Mouse (Mus musculus): Measurements from ENCODE around the gene Rab31.

Rab31 gene

GRCm38 (mm10) chr17:65739874-65740725 is 32.5 kb downstream of the Rab31 start:
- DNase-seq (ENCODE audit: low spot score in 2 of 2): no peak

- DNase-seq (ENCODE audit: low spot score in 2 of 2): no peak
These were observed 34.9 kb downstream of the Rab31 start for GRCm38 (mm10) chr17:65737622-65738021.

- DNase-seq (ENCODE audit: low spot score in 2 of 2): no peak
These were observed 35.4 kb downstream of the Rab31 start for GRCm38 (mm10) chr17:65737175-65737574.

GRCm38 (mm10) chr17:65735088-65735487 is 37.5 kb downstream of the Rab31 start:
- DNase-seq (ENCODE audit: low spot score in 2 of 2): no peak

- DNase-seq (ENCODE audit: low spot score in 2 of 2): no peak
These were observed 39.9 kb downstream of the Rab31 start for GRCm38 (mm10) chr17:65732666-65733065.

GRCm38 (mm10) chr17:65731710-65732109 is 40.8 kb downstream of the Rab31 start:
- no peak for DNase-seq (ENCODE audit: low spot score in 2 of 2)

- DNase-seq (ENCODE audit: low spot score in 2 of 2): no peak
These were observed 42.4 kb downstream of the Rab31 start for GRCm38 (mm10) chr17:65729945-65730741.

GRCm38 (mm10) chr17:65726755-65727154 is 45.8 kb downstream of the Rab31 start:
- DNase-seq (ENCODE audit: low spot score in 2 of 2): no peak

- DNase-seq (ENCODE audit: low spot score in 2 of 2): no peak
These were observed 46.3 kb downstream of the Rab31 start for GRCm38 (mm10) chr17:65726274-65726673.

- DNase-seq (ENCODE audit: low spot score in 2 of 2): no peak
These were observed 46.7 kb downstream of the Rab31 start for GRCm38 (mm10) chr17:65725814-65726213.

GRCm38 (mm10) chr17:65725381-65725780 is 47.2 kb downstream of the Rab31 start:
- DNase-seq (ENCODE audit: low spot score in 2 of 2): no peak

- no peak for DNase-seq (ENCODE audit: low spot score in 2 of 2)
These were observed 48.3 kb downstream of the Rab31 start for GRCm38 (mm10) chr17:65724254-65724653.

GRCm38 (mm10) chr17:65723633-65724032 is 48.9 kb downstream of the Rab31 start:
- no peak for DNase-seq (ENCODE audit: low spot score in 2 of 2)

- DNase-seq (ENCODE audit: low spot score in 2 of 2): no peak
These were observed 51.2 kb downstream of the Rab31 start for GRCm38 (mm10) chr17:65721330-65721729.

GRCm38 (mm10) chr17:65719826-65720225 is 52.7 kb downstream of the Rab31 start:
- no peak for DNase-seq (ENCODE audit: low spot score in 2 of 2)

GRCm38 (mm10) chr17:65718578-65718977 is 54.0 kb downstream of the Rab31 start:
- DNase-seq (ENCODE audit: low spot score in 2 of 2): no peak

GRCm38 (mm10) chr17:65717658-65718199 is 54.8 kb downstream of the Rab31 start:
- DNase-seq (ENCODE audit: low spot score in 2 of 2): no peak

- DNase-seq (ENCODE audit: low spot score in 2 of 2): no peak
These were observed 58.5 kb downstream of the Rab31 start for GRCm38 (mm10) chr17:65714060-65714459.

- no peak for DNase-seq (ENCODE audit: low spot score in 2 of 2)
These were observed 59.6 kb downstream of the Rab31 start for GRCm38 (mm10) chr17:65712861-65713535.

- no peak for DNase-seq (ENCODE audit: low spot score in 2 of 2)
These were observed 60.8 kb downstream of the Rab31 start for GRCm38 (mm10) chr17:65711779-65712178.

GRCm38 (mm10) chr17:65710576-65710975 is 62.0 kb downstream of the Rab31 start:
- DNase-seq (ENCODE audit: low spot score in 2 of 2): no peak

GRCm38 (mm10) chr17:65706220-65706619 is 66.3 kb downstream of the Rab31 start:
- DNase-seq (ENCODE audit: low spot score in 2 of 2): peak; percentile 42 to 66

Data from frontal cortex, postnatal 10 days (tissue).